In the genomic region with DNA sequence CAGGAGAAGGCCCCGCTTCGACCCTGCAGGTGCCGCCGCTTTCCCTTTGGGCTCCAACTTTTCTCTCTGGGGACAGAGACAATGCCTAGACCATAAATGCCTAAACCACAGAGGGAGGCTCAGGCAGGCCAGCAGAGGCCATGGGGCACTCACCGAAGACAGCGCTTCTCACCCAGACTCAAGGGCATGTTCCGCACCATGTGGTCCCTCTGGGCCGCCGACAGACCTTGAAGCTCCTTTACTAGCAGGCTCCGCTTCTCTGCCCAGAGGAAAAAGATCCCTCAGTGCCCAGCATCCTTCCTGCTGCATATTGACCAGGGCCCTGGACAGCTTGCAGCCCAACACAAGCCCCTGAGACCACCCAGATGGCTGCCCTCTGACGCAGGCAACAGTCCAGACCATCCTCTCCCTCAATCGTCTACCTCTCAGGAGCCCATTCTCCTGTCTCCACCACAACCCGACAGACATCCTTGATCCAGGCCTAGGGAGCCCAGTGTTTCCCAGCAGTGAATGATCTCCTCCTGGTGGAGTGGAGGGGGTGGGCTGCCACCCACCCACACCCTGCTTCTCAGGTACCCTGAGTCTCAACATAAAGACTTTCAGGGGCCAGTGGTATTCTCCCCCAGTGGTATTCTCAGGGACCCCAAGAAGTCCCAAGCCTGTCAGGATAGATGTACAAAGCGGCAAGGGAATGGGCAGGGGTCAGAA, we compare ENCODE assay signal across 18 mouse cellular contexts. TPM values are rescaled to one million over a fixed set of nuclear protein-coding genes. Genes with fewer than 3 reads are reported as not detected.
"Had no signal": no experiment of that assay in that cellular context is flagged by ENCODE, and none has a peak within 500 bp of the region (broad histone marks: within the 10 kb centered on the region; RNA-seq: fewer than 3 reads in every experiment).

No protein-coding gene starts in this region.

- H3K27ac ChIP-seq: layer of hippocampus, adult 2 months; limb, embryonic 12.5 days; lung, embryonic 15.5 days; macrophage; midbrain, embryonic 15.5 days; neural tube, embryonic 12.5 days had no signal

- DNase-seq: kidney, adult 18-20 months; kidney, postnatal 10 days; kidney, postnatal 4 days; lung, postnatal 14 days; right cerebral cortex, postnatal 25 days; thymus, postnatal 4 days had no signal

- H3K36me3 ChIP-seq: lung, embryonic 15.5 days; midbrain, embryonic 15.5 days had no signal

- H3K27me3 ChIP-seq: limb, embryonic 12.5 days; lung, embryonic 15.5 days; megakaryocyte, embryonic 14.5 days had no signal

- H3K4me3 ChIP-seq: layer of hippocampus, adult 2 months; limb, embryonic 12.5 days; lung, embryonic 15.5 days; midbrain, embryonic 15.5 days; neural tube, embryonic 12.5 days had no signal

RNA-seq across cellular contexts. Expression of a gene that starts 21.2 kb away (rescaled TPM):
- total RNA-seq: layer of hippocampus, postnatal 10 days; left cerebral cortex, postnatal 36 days; liver, adult 2 months; monocyte, adult 5-6 weeks had no signal
- polyA plus RNA-seq: kidney, embryonic 14.5 days; liver, adult 2 months; macrophage; midbrain, embryonic 15.5 days had no signal

RNA-seq across cellular contexts. Expression of a gene that starts 33.2 kb away (rescaled TPM):
- polyA plus RNA-seq: neural tube, embryonic 12.5 days had no signal
